ENCODE assay signal across 13 mouse cellular contexts in genomic region chr3:101381691-101382090, GRCm38 (mm10). TPM values are rescaled to one million over a fixed set of nuclear protein-coding genes. Genes with fewer than 3 reads are reported as not detected.
DNase-seq lines count a peak whose midpoint lies in the region; ATAC-seq and TF ChIP-seq lines count a peak whose summit lies in the region.
"Had no signal": no experiment of that assay in that cellular context is flagged by ENCODE, and none has a peak within 500 bp of the region (broad histone marks: within the 10 kb centered on the region; RNA-seq: fewer than 3 reads in every experiment).

No protein-coding gene starts in this region.

- TF ChIP-seq CTCF in forebrain, postnatal 0 days (IDR thresholded peaks at IDR 0.05; ENCODE audit: low read depth) = no peak
- TF ChIP-seq CTCF in olfactory bulb, adult 2 months (IDR thresholded peaks at IDR 0.05; ENCODE audit: insufficient read depth, low read depth, low read length) = no peak

- no peak for DNase-seq in forebrain, postnatal 0 days
- DNase-seq in midbrain, embryonic 14.5 days = no peak
- DNase-seq in midbrain, embryonic 10.5 days (ENCODE audit: low spot score) = no peak
- DNase-seq in limb, embryonic 10.5 days (ENCODE audit: low spot score) = no peak
- DNase-seq in adrenal gland, postnatal 36 days = no peak
- DNase-seq: gastrocnemius, postnatal 14 days; heart, postnatal 10 days; kidney, postnatal 10 days had no signal

- no peak for TF ChIP-seq POLR2A in olfactory bulb, adult 2 months (IDR thresholded peaks at IDR 0.05; ENCODE audit: insufficient read depth, low read depth, low read length)

- whole genome bisulfite sequencing in forebrain, postnatal 0 days = 79% methylated on average over 5 of the region's 5 CpGs
- WGBS in forebrain, embryonic 12.5 days = 84% methylated on average over 5 of the region's 5 CpGs
- 91% methylated on average over 5 of the region's 5 CpGs for WGBS in midbrain, embryonic 14.5 days
- 81% methylated on average over 5 of the region's 5 CpGs for WGBS in midbrain, embryonic 10.5 days
- WGBS in limb, embryonic 10.5 days = 21% methylated on average over 5 of the region's 5 CpGs
- WGBS in olfactory bulb, adult 2 months = 77% methylated on average over 5 of the region's 5 CpGs
- WGBS in intestine, embryonic 16.5 days = 60% methylated on average over 5 of the region's 5 CpGs

- ATAC-seq in forebrain, postnatal 0 days = no peak
- no peak for ATAC-seq in forebrain, embryonic 12.5 days (ENCODE audit: low FRiP score)
- no peak for ATAC-seq in midbrain, embryonic 14.5 days (ENCODE audit: low FRiP score, low TSS enrichment)
- ATAC-seq in intestine, embryonic 16.5 days = no peak

- no peak overlapping the region for H3K4me3 ChIP-seq in forebrain, postnatal 0 days (ENCODE audit: low read depth, low read length)
- no peak overlapping the region for H3K4me3 ChIP-seq in forebrain, embryonic 12.5 days (replicated peaks)
- H3K4me3 ChIP-seq in midbrain, embryonic 14.5 days (replicated peaks; ENCODE audit: low read depth, low read length) = no peak overlapping the region
- H3K4me3 ChIP-seq in midbrain, embryonic 10.5 days = no peak overlapping the region
- H3K4me3 ChIP-seq in limb, embryonic 10.5 days = peak overlapping the region; percentile 91
- peak overlapping the region; percentile 37 for H3K4me3 ChIP-seq in olfactory bulb, adult 2 months (ENCODE audit: insufficient read depth, low read depth, low read length)
- no peak overlapping the region for H3K4me3 ChIP-seq in intestine, embryonic 16.5 days (ENCODE audit: low read length)
- H3K4me3 ChIP-seq: lung, embryonic 15.5 days; megakaryocyte, embryonic 14.5 days had no signal

- no peak overlapping the region for H3K27ac ChIP-seq in forebrain, postnatal 0 days (ENCODE audit: low read depth, low read length)
- no peak overlapping the region for H3K27ac ChIP-seq in forebrain, embryonic 12.5 days
- no peak overlapping the region for H3K27ac ChIP-seq in midbrain, embryonic 14.5 days (replicated peaks; ENCODE audit: low read depth, low read length)
- no peak overlapping the region for H3K27ac ChIP-seq in midbrain, embryonic 10.5 days (replicated peaks)
- H3K27ac ChIP-seq in limb, embryonic 10.5 days = peak overlapping the region; percentile 77; the same call in 1 of the 2 replicates
- 0 out of 2 replicates have a peak overlapping the region, but pooled peaks have one; percentile 14 for H3K27ac ChIP-seq in olfactory bulb, adult 2 months (ENCODE audit: insufficient read depth, low read depth, low read length)
- no peak overlapping the region for H3K27ac ChIP-seq in intestine, embryonic 16.5 days (ENCODE audit: low read length)
- H3K27ac ChIP-seq: lung, embryonic 15.5 days had no signal

- H3K4me1 ChIP-seq in forebrain, postnatal 0 days (ENCODE audit: insufficient read depth) = peaks cover 36% of the 10 kb centered on the region
- peaks cover 57% of the 10 kb centered on the region for H3K4me1 ChIP-seq in forebrain, embryonic 12.5 days
- H3K4me1 ChIP-seq in midbrain, embryonic 14.5 days (ENCODE audit: control insufficient read depth, insufficient read depth, low read length) = peaks cover 61% of the 10 kb centered on the region
- peaks cover 75% of the 10 kb centered on the region for H3K4me1 ChIP-seq in midbrain, embryonic 10.5 days
- H3K4me1 ChIP-seq in limb, embryonic 10.5 days = peaks cover 92% of the 10 kb centered on the region
- peaks cover 20% of the 10 kb centered on the region for H3K4me1 ChIP-seq in olfactory bulb, adult 2 months (ENCODE audit: control insufficient read depth, insufficient read depth, low read length)
- H3K4me1 ChIP-seq in intestine, embryonic 16.5 days (ENCODE audit: control insufficient read depth, insufficient read depth, low read length) = peaks cover 35% of the 10 kb centered on the region

- no peaks in the 10 kb centered on the region for H3K27me3 ChIP-seq in forebrain, postnatal 0 days (ENCODE audit: insufficient read depth, low read length)
- H3K27me3 ChIP-seq in forebrain, embryonic 12.5 days = peaks cover 14% of the 10 kb centered on the region; the same call in 1 of the 2 replicates
- no peaks in the 10 kb centered on the region for H3K27me3 ChIP-seq in midbrain, embryonic 14.5 days (ENCODE audit: control insufficient read depth, insufficient read depth, low read length)
- peaks cover 15% of the 10 kb centered on the region for H3K27me3 ChIP-seq in midbrain, embryonic 10.5 days (ENCODE audit: low read depth, poor library complexity, severe bottlenecking)
- H3K27me3 ChIP-seq in limb, embryonic 10.5 days (ENCODE audit: low read depth, poor library complexity, severe bottlenecking) = no peaks in the 10 kb centered on the region
- no peaks in the 10 kb centered on the region for H3K27me3 ChIP-seq in intestine, embryonic 16.5 days (replicated peaks; ENCODE audit: control insufficient read depth, insufficient read depth, low read length)
- H3K27me3 ChIP-seq: lung, embryonic 15.5 days had no signal

- peak overlapping the region; percentile 81; the same call in 1 of the 2 replicates for H3K4me2 ChIP-seq in forebrain, postnatal 0 days (ENCODE audit: low read depth)
- H3K4me2 ChIP-seq in forebrain, embryonic 12.5 days = no peak overlapping the region
- peak overlapping the region; percentile 68 for H3K4me2 ChIP-seq in midbrain, embryonic 14.5 days (ENCODE audit: low read length)
- no peak overlapping the region for H3K4me2 ChIP-seq in intestine, embryonic 16.5 days (ENCODE audit: low read depth, low read length)
- H3K4me2 ChIP-seq: lung, embryonic 15.5 days had no signal

- no peak overlapping the region for H3K9ac ChIP-seq in forebrain, postnatal 0 days
- no peak overlapping the region for H3K9ac ChIP-seq in forebrain, embryonic 12.5 days
- H3K9ac ChIP-seq in midbrain, embryonic 14.5 days (replicated peaks; ENCODE audit: low read length) = no peak overlapping the region
- no peak overlapping the region for H3K9ac ChIP-seq in intestine, embryonic 16.5 days (ENCODE audit: low read depth, low read length)
- H3K9ac ChIP-seq: lung, embryonic 15.5 days had no signal

- no peaks in the 10 kb centered on the region for H3K36me3 ChIP-seq in forebrain, postnatal 0 days (ENCODE audit: insufficient read depth)
- no peaks in the 10 kb centered on the region for H3K36me3 ChIP-seq in forebrain, embryonic 12.5 days (replicated peaks)
- no peaks in the 10 kb centered on the region for H3K36me3 ChIP-seq in midbrain, embryonic 14.5 days (ENCODE audit: control insufficient read depth, insufficient read depth, low read length)
- no peaks in the 10 kb centered on the region for H3K36me3 ChIP-seq in midbrain, embryonic 10.5 days
- H3K36me3 ChIP-seq in limb, embryonic 10.5 days = peaks cover 33% of the 10 kb centered on the region
- H3K36me3 ChIP-seq in intestine, embryonic 16.5 days (ENCODE audit: control insufficient read depth, insufficient read depth, low read length) = no peaks in the 10 kb centered on the region
- H3K36me3 ChIP-seq: lung, embryonic 15.5 days had no signal

- H3K9me3 ChIP-seq in forebrain, postnatal 0 days (ENCODE audit: low read length) = no peaks in the 10 kb centered on the region
- H3K9me3 ChIP-seq in forebrain, embryonic 12.5 days = no peaks in the 10 kb centered on the region
- no peaks in the 10 kb centered on the region for H3K9me3 ChIP-seq in midbrain, embryonic 14.5 days (ENCODE audit: control insufficient read depth, low read length)
- H3K9me3 ChIP-seq in midbrain, embryonic 10.5 days (replicated peaks) = no peaks in the 10 kb centered on the region
- no peaks in the 10 kb centered on the region for H3K9me3 ChIP-seq in limb, embryonic 10.5 days (replicated peaks)
- no peaks in the 10 kb centered on the region for H3K9me3 ChIP-seq in intestine, embryonic 16.5 days (ENCODE audit: control insufficient read depth, low read length)
- H3K9me3 ChIP-seq: lung, embryonic 15.5 days; megakaryocyte, embryonic 14.5 days had no signal

RNA-seq across cellular contexts. Expression of gene Igsf3, which starts 4.8 kb away (rescaled TPM):
- 54.8 and 74.0 TPM in 2 replicates for total RNA-seq in forebrain, postnatal 0 days (2014; rRNA removed)
- polyA plus RNA-seq in forebrain, postnatal 0 days (2015; fragmentation: Nextera tagmentation; extraction: Ambion mirVana) = 59.9 and 77.0 TPM in 2 replicates
- 27.8 and 29.0 TPM in 2 replicates for polyA plus RNA-seq in forebrain, embryonic 12.5 days (2016; fragmentation: Nextera tagmentation; extraction: Ambion mirVana)
- polyA plus RNA-seq in midbrain, embryonic 14.5 days (2014; fragmentation: Nextera tagmentation; extraction: Ambion mirVana) = 62.0 and 77.8 TPM in 2 replicates
- 22.7 and 29.7 TPM in 2 replicates for polyA plus RNA-seq in midbrain, embryonic 10.5 days (2016; fragmentation: Nextera tagmentation; extraction: Ambion mirVana)
- polyA plus RNA-seq in limb, embryonic 10.5 days (2016; fragmentation: Nextera tagmentation; extraction: Ambion mirVana) = 59.9 and 84.9 TPM in 2 replicates
- polyA plus RNA-seq in olfactory bulb, adult 2 months (2012; ENCODE audit: insufficient read depth, insufficient read length, low replicate concordance, missing spikeins) = not detected in 2 replicates
- 1 to 10 TPM; 5.2 to 6.7 TPM for total RNA-seq in adrenal gland, postnatal 36 days (2021)
- 17.9 and 19.2 TPM in 2 replicates for polyA plus RNA-seq in intestine, embryonic 16.5 days (2015; fragmentation: Nextera tagmentation; extraction: Ambion mirVana)

Comparison
In these comparisons a context has a peak if more than half of its experiments do, and no peak if none do; other contexts are left out.
1. H3K4me2 ChIP-seq: peak in forebrain, postnatal 0 days (single experiment) and midbrain, embryonic 14.5 days (single experiment); none in forebrain, embryonic 12.5 days (single experiment) and intestine, embryonic 16.5 days (single experiment).
2. H3K27ac ChIP-seq: peak in limb, embryonic 10.5 days (single experiment) and olfactory bulb, adult 2 months (single experiment); none in forebrain, postnatal 0 days (single experiment), forebrain, embryonic 12.5 days (single experiment), midbrain, embryonic 14.5 days (single experiment), midbrain, embryonic 10.5 days (single experiment) and intestine, embryonic 16.5 days (single experiment).
3. H3K4me3 ChIP-seq: peak in limb, embryonic 10.5 days (single experiment) and olfactory bulb, adult 2 months (single experiment); none in forebrain, postnatal 0 days (single experiment), forebrain, embryonic 12.5 days (single experiment), midbrain, embryonic 14.5 days (single experiment), midbrain, embryonic 10.5 days (single experiment) and intestine, embryonic 16.5 days (single experiment).